Mouse (Mus musculus): Measurements from ENCODE around the gene Cdk9.

DNA sequence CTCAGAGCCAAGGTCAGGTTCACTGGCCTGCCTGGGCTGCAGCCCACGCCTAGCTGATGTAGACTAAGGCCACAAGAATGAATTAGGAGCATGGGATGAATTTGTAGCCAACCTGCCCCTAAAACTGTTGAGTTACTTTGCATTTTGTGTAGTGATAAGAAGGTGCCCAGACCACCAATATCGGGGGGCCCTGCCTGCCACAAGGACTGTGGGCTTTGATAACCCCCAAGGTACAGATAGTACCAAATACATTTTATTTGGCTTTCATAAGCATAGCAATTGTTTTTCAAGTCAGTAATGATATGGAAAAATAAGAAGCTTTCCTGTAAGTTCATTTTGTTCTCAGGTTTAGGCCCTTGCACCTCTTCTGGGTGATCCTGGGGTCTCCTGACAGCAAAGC is 54.0 kb downstream of the Cdk9 start:
- no peak for TF ChIP-seq SMC3 (IDR thresholded peaks at IDR 0.05; ENCODE audit: low read depth, low read length)
- no peak for TF ChIP-seq CTCF (IDR thresholded peaks at IDR 0.05 in 2 of 3, conservative IDR thresholded peaks at IDR 0.05 in 1 of 3; ENCODE audit: control insufficient read depth in 1 of 3, insufficient read depth in 1 of 3, low read depth in 2 of 3, low read length in 3 of 3, poor library complexity in 1 of 3, severe bottlenecking in 1 of 3)
- no peak for TF ChIP-seq POLR2AphosphoS2 (IDR thresholded peaks at IDR 0.05; ENCODE audit: low read length)
- TF ChIP-seq POLR2A (IDR thresholded peaks at IDR 0.05; ENCODE audit: control insufficient read depth in 1 of 2, insufficient read depth in 1 of 2, low read depth in 1 of 2, low read length in 2 of 2, poor library complexity in 1 of 2): no peak
- TF ChIP-seq SIN3A (IDR thresholded peaks at IDR 0.05; ENCODE audit: low read length): peak; percentile 70
- no peak for TF ChIP-seq BHLHE40 (IDR thresholded peaks at IDR 0.05; ENCODE audit: borderline replicate concordance, low read depth, low read length)
- no peak for TF ChIP-seq ZC3H11A (IDR thresholded peaks at IDR 0.05; ENCODE audit: low read depth, low read length)
- TF ChIP-seq POLR2AphosphoS5 (IDR thresholded peaks at IDR 0.05; ENCODE audit: borderline replicate concordance, low read depth, low read length): no peak
- 0 out of 2 replicates have a peak, but pooled peaks have one; percentile 59 for TF ChIP-seq JUND (IDR thresholded peaks at IDR 0.05; ENCODE audit: low read depth, low read length)
- TF ChIP-seq RCOR1 (IDR thresholded peaks at IDR 0.05; ENCODE audit: low read depth, low read length): peak; percentile 57; the same call in 1 of the 2 replicates
